Mouse (Mus musculus) right cerebral cortex, postnatal 36 days (tissue): ENCODE data around the gene Sik1.
A peak's percentile ranks its signal among the peaks of the same experiment; 100 is the strongest.

Experiments
- DNase-seq, 2 experiments: peaks; one replicate each; pipeline ENCODE4 v3.0.0; 2022; ENCODE audit warnings: low spot score in 2 of 2, mixed read lengths in 1 of 2

Gene Sik1

DNA sequence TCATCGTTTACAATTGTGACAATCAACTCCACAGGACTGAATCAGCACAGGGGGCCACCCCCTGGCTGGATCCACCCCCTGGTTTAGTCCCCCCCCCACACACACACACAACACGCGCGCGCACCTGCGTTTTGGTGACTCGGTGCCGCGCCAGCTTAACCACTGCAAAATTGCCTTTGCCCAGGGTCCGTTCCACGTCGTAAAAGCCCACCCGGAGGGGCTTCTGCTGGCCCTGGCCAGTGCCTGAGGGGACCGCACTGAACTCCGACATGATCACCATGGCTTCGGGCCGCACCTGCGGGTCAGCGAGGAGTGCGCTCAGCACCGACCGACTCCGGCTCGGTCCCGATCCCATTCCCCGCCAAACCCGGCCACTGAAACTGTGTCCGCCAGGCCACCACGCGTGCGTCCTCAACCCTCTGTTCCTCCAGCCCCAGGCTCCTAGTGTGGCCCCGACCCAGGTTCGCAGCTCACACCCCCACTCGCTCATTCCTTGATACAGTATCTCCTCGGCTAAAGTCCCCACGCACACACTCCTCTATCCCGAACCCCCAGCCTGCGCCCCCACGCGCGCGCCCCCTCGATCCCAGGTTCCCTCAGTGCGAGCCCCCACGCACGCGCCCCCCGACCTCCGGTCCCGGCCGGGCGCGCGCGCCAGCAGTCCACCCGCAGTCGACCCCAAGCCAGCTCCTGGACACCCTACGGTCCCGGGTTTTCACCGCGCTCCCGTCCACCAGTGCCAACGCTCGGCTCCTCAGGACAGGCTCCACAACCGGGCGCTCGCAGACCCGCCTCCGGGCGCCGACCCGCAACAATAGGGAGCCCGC, 621 bp downstream of the Sik1 start:
- DNase-seq, result peak; percentile 25 to 28

DNA sequence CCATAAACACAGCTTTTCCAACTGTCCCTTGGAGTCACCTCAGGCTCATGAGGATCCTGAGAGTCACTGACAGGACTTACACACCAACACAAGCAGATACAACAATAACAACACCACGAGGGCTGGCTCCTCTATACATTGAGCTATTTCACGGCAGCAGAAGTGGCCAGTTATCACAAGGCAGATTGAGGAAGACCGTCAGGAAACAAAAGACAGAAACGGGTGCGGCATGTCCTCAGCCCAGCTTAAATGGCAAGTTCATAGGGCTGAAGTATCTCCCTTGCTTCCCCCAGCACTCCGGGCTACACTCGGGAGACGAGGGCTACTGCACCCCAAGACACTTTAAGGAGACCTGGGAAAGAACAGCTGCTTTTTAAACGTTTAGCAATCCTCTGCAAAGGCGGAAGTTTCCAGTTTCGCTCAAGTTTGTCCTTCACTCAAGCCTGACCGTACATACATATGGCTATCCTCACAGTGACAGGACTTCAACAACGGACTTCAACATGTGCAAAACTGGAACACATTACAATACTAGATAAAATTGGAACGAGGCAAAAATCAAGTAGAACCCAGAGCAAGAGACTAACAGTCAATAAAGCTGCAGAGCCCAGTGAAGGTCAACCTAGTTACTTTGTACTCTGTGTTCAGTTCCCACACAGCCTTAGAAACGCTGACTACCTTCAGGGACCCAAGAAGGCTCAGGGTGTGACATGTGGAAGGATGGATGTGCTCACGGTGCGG, 2.0 kb downstream of the Sik1 start:
- no peak for DNase-seq

DNA sequence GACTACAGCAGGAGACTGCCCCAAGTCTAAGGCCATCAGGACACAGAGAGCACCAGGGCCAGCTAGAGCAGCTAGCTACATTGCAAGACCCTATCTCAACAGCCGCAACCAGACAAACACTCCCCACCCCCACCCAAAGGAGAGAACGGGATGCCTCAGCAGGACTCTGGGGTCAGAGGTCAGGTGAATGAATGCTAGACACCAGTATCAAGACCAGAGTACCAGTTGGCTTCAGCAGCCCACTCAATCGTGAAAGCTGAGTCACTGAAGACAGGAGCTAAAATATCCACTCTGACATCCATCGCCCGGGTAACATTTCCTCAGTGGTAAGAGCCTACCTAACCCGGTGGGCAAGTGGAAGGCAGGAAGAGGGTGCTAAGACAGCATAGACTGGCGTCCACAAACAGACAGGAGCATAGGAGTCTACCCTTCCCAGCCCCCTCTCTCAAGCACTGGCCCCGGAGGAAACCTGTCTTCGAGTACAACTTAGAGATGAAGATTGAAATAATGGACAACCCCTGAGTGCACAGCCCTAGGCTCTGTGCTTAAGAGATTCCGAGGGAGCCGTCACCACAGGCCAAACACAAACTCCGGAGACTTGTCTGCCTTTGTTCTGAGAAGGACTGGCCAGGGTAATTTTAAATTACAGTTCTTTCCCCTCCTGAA, 2.7 kb downstream of the Sik1 start:
- no peak for DNase-seq

DNA sequence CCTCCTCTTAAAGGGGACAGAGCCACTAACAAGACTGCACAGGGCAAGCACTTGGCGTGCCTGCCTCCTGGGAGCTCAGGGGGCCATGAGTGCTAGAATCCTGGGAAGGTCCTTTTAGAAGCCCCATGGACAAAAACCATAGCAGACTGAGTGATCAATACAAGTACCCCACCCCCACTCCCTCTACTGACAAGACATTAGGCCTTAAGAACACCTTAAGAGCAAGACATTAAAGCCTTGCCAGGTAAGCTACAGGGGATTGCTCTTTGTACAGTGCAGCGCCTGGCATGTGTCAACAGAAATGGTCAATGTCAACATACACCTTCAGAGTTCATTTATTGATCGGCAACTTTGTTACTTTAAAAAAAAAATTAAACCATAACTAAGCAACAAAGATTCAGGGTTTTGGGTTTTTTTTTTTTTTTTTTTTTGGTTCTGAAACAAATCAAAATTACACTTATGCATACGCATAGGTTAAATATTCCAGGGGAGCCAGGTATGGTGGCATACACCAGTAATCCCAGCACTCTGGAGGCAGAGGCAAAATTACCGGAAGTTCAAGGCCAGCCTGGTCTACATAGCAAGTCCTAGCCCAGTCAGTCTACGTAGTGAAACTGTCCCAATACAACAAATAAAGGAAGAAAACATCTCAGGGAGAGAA, 3.7 kb downstream of the Sik1 start:
- DNase-seq, result no peak

DNA sequence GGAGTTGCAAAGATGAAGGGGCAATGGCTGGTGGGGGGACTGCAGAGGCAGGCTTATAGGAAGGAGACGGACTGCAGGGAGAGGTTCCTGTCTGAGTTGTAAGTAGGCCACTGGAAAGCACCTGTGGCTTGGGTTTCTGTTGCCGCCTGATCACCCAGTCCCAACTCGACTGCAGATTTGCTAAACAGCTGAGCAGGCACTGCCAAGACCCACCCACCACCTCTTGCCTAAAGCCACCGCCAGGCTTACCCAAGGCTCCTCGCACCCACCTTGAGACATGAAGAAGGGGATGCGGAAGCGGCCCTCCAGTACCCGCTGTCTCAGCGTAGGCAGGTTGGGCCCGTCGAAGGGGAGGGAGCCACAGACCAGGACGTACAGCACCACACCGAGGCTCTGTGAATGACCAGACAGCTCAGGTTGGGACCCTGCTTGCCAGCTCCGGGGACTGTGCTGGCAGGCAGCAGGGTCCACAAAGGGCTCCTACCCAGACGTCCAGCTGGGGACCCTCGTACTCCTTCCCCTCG, 5.1 kb downstream of the Sik1 start:
- DNase-seq, result no peak

DNA sequence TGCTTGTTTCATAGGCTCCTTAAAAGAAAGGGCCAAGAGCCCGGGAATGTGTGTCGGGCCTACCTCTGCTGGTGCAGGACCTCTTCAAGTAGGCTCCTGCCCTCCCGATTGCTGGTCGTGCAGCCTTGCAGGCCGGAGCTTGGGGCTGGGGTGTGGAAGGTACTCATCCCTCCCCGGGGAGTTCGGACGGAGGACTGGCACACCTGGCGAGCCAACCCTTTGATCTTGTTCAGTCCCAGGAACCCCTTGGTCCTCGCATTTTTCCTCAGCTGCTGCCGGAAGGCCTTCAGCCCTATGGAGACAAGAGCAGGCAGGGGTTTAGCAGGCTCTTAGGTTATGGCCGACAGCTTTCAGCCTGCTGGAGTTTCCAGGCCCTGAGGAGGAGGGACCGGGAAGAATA, 8.6 kb downstream of the Sik1 start:
- DNase-seq, result no peak

DNA sequence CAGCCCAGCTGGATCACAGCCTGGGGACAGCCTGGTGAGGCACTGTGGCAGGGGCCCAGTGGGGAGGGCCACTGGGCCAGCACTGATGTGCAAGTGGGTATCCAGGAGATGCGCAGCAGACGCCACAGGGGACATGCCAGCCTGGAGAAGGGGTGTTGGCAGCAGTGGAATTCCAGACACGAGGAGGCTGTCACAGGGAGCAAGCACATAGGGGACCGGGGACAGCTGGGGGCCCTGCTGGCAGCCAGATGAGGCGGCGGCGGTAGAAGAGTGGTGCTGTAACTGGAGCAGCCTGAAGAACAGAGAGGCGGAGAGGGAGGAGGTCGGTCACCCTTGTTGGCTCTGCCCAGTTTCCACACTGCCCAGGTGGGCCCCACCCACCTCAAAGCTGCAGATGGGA, 9.3 kb downstream of the Sik1 start:
- DNase-seq, result no peak

DNA sequence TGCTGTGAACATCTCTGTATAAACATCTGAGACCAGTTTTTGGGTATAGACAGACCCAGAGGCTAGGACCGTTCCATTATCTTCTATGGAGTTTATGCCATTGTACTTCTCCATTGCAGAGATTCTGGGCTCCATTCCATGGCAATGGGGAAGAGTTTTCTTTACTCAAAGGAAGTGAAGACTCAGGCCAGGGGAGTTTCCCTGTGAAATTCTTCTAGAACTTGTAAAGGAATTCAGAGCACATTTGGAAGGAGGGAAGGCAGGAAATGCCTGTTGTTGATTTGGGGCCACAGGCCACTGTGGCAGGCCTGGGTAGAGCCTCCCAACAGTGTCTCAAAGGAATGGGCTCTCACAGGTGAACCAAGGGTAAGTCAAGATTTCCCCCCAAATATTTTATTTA, 11.7 kb downstream of the Sik1 start:
- DNase-seq, result no peak

DNA sequence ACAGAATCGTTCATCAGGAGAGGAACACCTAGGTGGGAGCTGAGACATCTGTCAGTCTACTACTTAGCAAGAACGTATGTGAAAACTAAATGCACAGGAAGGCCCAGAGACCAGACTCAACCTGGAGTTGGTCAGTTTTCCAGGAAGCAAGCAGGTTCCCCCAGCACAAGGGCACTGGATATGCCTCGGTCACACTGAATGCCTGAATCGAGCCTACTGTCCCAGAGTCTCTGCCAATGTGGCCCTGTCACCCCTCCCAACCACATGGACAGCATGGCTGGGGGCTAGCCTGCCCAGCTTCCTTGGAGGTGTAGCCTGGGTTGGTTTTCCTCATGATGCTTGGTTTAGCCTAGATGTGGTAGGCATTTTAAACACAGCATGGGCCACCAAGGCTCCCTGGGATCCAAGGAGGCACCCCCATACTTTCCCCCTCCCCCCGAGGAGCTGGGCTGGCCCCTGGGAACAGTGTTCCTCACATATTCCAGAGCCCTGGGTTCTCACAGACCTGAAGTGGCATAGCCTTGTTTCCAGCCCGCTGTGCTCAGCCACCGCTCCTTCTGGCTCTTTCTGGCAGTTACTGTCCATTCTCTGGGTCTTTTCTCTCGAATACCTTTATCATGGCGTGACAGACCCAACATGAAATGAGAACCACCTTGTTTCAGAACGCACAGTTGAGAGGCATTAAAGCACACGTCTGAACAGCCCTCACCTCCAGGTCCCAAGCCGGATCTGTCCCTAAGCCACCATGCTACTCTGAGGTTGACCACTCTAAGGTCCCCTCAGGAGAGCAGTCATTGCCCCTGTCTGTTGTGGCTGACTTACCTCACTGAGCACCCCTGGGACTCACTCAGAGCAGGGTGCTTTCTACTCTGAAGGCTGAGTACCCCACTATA, 12.4 kb downstream of the Sik1 start:
- DNase-seq, result no peak

DNA sequence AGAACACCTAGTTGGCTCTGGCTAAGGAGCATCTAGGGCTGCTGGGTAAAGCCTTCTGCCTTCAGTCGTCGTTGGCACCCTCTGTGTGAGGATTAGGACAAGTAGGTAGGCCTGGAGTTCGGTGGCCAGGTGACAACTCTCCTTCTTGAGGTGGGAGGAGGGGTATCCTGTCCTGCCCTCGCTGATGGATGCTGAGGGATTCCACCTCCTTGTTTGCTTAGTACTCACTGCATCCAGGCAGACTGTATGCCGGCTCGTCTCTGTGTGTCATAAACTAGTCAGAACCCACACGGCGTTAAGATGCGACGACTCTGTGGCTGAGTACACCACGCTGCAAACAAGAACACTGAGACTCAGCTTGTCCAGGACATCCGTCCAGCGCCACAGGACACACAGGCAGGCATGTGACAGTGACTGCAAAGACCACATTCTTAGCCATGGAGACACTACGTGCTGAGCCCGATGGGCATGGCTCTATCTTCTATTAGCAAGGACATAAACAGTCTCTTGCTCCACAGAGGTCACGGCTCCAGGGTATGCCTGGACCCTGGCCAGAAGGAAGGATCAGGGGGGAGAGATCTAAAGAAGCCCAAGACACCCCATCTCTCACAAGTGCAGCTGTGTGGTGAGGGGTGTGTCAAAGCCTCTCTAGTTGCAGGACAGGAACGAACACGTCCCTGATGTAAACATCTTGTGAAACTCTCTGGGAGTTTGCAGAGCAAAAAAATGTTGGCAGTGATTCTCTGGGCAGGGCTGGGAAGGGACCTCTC, 13.6 kb downstream of the Sik1 start:
- DNase-seq, result no peak

DNA sequence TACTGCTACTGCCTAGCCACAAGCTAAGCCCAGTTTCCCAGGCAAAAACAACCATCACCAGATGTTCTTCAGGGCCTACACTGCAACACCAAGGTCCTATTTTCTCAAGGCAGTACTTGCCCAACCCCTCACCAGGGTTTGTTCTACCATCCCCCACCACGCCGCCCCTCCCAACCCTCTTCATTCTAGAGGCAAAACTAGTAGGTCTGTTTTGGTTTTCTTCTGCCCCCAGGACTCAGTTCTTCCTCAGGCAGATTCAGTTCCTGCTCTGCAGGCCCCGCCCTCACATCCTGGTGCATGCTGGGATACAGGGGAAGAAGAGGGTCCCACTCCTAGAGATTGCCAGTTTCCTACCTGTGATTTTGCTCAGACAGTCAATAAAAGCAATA, 14.2 kb downstream of the Sik1 start:
- no peak for DNase-seq

DNA sequence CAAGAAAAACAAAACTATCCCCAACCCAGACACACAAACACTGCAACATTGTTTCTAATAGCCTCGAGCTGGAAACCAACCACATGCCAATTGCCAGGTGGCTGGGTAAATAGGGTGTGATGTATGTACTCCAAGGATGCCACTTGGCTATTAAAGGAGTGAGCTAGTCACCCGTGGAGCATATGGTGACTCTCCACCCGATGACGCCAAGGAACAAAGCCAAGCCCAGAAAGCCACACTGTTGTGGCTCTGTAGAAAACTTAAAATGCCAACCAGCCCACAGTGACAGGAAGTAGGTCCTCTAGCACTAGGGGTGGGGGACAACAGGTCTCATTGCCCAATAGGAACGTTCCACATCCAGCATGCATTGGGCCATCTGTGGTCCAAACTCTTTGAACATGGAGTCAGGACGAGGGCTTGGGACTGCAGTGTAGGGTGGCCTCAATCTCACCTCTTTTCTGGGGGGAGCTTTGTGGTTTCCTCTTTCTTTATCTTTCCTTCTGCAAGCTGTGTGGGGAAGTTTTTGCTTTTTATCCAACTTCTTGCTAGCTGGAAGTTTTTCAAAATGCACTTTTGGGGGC, 15.1 kb downstream of the Sik1 start:
- no peak for DNase-seq

DNA sequence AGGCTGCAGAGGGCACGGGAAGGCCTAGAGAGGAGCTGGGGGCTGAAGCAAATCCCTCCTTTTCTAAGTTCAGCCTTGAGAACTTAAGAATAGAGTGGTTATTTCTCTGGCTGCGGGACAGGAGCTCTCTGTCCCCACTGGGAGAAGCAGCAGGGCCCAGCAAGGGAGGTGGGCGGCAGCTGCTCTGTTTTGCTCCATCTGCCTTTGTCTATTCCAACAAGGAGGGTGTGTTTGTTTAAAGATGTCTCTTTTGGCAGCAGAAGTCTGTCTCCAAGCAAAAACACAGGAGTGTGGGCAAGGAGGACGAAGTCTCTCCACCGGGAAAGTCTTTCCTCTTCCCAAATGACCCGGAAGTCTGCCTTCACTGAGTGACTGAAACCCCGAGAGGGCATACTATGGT, 18.8 kb downstream of the Sik1 start:
- peak; percentile 37 to 47 for DNase-seq

DNA sequence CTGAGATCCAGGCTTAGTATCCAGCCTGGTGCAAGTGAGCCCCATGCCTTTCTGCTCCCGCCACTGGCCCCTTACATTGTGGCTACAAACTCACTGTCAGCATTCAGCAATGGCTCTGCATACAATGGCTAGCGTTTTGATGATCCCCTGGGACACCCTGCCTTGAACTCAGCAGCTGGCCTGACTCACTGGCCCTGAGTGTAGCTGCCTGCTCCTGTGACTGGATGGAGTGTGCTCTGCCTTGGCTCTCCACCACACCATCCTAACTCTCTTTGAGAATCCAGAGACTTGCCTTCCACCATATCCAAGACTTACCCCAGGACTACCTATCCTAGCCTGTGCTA, 19.4 kb downstream of the Sik1 start:
- DNase-seq, result no peak

DNA sequence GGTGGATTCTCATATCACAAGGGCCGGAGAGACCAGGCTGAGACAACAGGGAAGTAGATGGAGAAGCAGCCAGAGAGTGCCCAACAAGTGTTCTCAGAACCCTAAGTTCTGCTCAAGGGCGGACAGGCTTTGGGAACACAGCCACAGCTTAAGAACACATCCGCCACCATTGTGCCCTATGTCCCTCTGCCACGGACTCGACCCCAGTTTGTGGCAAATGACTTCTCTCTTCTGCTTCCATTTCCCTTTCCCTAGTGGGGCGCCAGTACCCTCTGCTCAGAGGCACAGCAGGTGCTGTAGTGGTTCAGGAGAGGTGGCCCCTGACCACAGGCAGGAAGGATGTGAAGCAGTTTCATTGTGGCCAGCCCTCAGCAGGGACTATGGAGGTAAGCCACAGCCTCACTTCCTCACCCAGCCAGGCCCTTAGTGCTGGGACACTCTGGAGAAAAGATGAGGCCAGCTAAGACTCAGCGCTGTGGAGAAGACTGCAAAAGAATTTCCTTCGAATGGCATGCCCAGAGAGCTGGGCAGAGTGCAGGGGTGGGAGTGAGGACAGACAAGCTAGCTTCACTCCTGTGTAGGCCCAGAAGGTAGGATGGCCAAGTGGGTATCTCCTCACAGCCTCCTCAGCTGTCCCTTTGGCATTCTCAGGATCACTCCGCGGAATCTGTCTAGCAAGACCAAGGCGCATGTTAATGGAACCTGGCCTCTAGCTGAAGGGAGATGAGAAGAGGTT, 19.9 kb downstream of the Sik1 start:
- DNase-seq, result no peak

DNA sequence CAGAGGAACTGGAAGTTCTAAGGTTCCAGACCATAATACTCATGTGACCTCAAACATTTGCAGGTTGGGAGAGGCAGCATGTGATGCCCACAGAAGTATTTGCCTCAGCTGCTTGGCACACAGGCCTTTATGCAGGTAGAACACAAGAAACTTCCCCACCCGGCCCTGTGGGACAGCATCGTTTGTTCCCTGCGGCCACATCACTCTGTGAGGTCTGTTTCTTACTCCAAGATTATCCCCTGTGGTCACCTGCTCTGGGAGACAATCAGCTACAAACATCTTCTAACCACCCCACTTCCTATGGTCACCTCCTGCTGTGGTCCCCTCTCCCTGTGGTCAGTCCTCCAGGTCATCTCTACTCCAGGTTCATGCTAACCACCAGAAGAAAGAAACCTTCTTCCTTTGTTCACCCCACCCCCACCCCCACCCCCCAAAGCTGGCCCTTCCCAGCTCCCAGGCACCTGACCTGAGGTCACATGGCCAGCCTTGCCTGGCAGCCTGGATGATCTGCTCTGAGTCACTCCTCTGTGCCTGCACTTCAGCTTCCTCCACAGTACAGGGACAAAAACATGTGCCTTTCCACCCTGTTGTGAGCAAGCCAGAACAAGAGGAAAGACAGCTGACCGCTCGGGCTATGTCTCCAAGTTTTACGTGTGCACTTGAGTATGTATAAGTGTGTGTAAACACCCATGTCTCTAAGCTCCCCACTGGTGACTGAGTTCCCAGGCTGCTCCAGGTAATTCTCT, 21.1 kb downstream of the Sik1 start:
- no peak for DNase-seq

DNA sequence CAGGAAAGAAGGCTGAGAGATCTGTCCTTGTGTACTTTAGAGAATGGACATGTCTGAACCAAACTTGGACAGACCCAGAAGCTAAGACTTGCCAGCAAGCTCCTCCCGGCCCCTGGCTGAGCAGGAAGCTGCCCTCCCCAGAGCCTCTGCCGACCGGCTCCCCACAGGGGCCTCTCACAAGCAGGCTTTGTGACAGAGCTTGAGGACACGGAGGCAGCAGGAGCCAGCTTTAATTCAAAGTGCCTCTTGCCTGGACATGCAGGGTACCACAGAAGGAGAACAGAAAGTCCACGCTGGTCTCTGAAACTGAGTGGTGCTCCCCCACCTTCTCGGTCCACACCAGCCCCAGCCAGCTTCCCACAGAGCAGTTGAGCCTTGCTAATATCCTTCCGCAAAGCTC, 21.9 kb downstream of the Sik1 start:
- DNase-seq, result no peak

DNA sequence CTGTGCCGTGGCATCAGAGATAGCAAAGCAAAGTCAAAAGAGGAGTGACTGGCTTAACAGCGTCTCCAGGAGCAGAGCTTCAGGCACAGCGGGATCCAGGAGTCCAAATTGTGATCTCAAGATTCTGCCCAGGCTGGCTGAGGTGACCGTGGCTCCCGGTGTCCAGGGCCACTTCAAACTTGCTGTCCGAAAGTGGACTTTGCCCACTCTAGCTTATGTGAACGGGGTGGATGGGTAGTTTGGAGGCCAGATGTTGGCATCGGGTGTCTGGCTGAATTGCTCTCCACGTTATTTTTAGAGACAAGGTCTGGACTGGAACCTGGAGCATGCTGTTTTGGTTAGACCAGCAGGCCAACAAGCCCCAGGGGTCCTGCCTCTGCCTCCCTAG, 23.0 kb downstream of the Sik1 start:
- DNase-seq, result no peak
